Mouse (Mus musculus) WW6 (cell line): ENCODE data around the gene 1700042G07Rik.

Source experiments
- DNase-seq: peaks from one replicate; pipeline ENCODE4 v3.0.0-alpha.2; 2013; ENCODE audit warnings: low read depth, low spot score

1700042G07Rik gene

DNA sequence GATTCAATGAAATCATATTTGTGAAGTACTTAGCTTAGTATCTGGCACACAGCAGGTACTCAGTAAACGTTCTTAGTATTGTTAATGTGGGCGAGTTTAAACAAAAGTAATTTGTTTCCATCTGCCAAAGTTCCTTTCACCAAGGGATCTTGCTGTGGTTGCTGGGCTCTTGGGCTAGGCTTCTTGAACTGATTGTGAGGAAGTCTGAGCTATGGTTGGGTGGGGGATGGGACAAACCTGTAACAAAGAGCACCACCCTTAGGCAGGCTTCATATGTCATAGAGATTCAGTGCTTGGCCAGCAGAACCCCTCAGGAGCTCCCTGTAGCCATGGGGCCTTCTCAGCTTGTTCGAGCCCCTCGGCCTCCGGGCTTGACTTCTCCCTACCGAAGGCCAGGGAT, at the start of gene 1700042G07Rik, which contains the start of gene Gm49337:
TSS of gene 1700042G07Rik (plus strand) at position 301 of the 400 bp plus-strand sequence.
TSS of gene Gm49337 (plus strand) at position 313 of the 400 bp plus-strand sequence.
- DNase-seq: no peak

DNA sequence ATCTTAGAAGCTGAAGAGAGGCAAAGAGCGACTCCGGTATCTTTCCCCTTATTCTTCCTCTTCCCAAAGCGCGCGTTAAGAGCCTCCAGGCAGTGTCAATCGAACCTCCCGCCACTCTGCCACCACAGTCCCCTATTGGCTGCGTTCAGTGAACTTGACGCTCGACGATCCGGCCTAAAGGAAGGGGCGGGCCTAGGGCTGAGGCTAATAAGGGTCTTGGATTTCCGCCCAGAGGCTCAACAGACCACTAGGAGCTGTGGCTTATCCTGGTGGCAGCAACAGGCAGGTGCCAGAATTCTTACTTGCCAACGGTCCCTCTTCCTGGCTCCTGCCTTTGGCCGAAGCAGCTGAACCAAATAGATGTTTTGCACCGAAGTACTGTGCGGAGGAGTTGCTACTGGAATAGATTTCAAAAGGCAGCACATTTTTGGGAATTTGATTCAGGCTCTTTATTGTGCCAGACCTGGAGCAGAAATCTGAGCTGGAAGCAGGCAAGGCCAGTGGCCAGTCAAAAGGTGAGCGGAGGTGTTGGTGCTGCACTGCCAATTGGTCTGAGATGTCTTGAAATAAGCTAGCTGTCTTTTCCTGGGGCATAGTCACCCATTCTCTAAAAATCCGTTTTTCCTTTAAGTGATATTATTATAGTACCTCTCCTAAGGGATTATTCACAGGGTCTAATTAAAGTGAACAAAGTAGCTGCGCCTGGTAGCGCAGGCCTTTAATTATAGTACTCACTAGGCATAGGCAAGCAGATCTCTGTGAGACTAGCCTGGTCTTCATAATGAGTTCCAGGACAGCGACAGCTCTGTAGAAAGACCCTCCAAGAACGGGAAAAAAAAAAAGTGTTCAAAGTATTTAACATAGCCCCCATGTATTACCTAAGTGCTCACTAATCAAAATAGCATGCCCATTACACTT, 49.3 kb upstream of the 1700042G07Rik start, which contains the start of the genes Rad54l and Pomgnt1:
TSS of gene Rad54l (minus strand) at position 89 of the 918 bp plus-strand sequence.
TSS of gene Pomgnt1 (plus strand) at position 239 of the 918 bp plus-strand sequence.
- DNase-seq: peak; percentile 89

DNA sequence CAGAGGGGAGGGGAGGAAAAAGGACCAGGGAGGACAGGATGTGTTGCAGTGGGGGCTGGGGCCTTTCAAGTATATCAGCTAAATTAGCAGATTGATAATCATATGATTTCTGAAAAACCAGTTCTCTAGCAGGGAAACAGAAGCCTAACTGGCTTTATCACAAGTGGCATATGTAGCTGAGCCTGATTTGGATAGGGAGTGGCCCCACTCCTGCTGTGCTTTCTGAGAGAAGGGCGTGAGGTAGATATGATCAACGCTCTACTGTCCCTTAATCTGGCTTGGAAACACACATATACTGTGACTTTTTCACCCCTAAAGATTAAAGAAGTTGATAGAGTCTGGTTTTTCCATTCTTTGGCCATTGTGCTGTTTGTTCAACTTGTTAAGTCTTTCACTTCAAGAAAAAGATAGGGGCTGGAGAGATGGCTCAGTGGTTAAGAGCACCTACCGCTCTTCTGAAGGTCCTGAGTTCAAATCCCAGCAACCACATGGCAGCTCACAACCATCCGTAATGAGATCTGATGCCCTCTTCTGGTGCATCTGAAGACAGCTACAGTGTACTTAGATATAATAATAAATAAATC, 47.3 kb upstream of the 1700042G07Rik start:
- no peak for DNase-seq

- no peak for DNase-seq
Observed at GRCm38 (mm10) chr4:116127956-116128355, 45.2 kb upstream of the 1700042G07Rik start.

- no peak for DNase-seq
Observed at GRCm38 (mm10) chr4:116133126-116133525, 40.0 kb upstream of the 1700042G07Rik start.

GRCm38 (mm10) chr4:116134990-116135389, 38.2 kb upstream of the 1700042G07Rik start:
- no peak for DNase-seq

- no peak for DNase-seq
Observed at GRCm38 (mm10) chr4:116137421-116137996, 35.7 kb upstream of the 1700042G07Rik start.

DNA sequence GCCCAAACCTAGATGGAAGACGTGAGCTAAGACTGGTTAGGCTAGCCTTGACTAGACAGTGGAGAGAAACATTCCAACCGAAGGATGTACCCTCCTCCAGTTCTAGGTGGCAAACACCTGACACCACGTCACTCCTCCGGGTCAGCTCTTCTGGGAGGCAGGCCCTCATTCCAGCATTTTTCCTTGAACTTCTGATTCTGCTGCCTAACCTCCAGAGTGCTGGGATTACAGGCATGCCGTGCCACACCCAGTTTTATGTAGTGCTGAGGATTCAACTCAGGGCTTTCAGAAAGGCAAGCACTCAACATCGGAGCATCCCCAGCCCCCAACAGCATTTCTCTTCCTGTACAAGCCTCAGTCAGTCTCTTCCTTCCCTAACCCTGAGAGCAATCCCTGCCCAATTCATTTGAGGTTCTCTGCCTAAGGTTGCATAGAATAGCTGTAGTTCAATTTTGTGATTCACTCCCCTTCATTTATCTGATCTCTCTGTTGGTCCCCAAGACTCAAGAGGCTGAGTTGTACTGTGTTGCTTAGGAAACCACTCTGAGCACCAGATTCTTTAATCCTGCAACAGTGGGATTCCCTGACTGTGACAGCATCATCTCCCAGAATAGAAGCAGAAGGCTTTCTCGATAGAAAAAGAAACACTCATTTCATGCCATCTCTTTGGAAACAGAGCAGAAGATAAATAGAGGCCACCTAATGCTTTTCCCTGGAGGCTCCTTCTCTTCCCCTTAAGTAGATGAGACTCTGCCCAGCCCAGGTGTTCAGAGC, 32.2 kb upstream of the 1700042G07Rik start:
- no peak for DNase-seq

GRCm38 (mm10) chr4:116141736-116142135, 31.4 kb upstream of the 1700042G07Rik start:
- no peak for DNase-seq

- no peak for DNase-seq
Observed at GRCm38 (mm10) chr4:116142269-116142668, 30.9 kb upstream of the 1700042G07Rik start.

- DNase-seq: no peak
Observed at GRCm38 (mm10) chr4:116143317-116143811, 29.8 kb upstream of the 1700042G07Rik start.

DNA sequence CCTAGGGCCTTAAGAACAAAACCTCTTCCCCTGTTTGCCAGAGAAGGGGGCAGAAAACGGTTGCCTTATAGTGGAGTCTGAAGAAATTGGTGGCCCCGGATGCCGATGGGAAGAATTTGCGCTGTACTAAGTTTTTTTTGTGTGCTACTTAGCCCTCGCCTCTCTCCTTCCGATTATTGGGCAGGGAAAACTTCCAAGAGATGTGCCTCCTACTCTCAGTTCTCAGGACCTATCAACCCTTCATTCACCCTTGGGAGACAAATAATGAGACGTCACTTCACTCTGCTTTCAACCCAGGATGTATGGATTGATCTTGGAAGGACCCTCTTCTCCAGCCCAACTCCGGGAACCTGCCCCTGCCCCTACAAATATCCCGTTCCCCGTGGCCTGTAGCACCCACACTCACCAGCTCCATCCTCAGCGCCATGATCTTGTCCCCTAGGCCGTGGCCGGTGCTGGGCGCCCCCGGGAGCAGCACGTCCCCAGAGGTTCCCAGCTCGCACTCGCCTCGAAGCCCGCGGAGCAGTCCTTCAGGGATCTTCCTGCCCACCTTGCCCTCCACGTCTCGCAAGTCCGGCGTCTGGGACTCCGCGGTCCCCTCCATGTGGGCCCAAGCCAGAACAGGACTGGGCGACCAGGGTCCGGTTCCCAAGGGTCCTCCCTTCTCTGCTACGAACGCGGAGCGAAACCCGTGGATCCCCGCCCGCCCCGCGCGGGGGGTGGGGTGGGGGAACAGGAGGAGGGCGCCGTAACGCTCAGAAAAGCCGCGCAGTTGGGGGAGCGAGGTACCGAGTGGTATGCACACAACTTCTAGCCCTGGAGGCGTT, 29.1 kb upstream of the 1700042G07Rik start:
- DNase-seq: no peak

DNA sequence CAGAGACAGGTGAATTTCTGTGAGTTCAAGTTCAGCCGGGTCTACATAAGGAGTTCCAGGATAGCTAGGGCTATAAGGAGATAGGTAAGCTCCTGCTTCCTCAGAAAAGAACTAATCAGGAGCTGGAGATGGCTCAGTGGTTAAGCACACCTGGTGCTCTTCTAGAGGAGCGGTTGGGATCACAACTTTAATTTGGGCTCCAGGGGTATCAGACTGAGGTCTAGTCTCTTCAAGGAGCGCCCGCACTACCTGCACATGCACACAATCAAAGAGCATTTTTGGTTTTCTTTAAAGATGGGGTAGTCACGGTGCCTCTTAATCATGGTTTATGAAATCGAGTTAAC, 23.4 kb upstream of the 1700042G07Rik start:
- DNase-seq: no peak

DNA sequence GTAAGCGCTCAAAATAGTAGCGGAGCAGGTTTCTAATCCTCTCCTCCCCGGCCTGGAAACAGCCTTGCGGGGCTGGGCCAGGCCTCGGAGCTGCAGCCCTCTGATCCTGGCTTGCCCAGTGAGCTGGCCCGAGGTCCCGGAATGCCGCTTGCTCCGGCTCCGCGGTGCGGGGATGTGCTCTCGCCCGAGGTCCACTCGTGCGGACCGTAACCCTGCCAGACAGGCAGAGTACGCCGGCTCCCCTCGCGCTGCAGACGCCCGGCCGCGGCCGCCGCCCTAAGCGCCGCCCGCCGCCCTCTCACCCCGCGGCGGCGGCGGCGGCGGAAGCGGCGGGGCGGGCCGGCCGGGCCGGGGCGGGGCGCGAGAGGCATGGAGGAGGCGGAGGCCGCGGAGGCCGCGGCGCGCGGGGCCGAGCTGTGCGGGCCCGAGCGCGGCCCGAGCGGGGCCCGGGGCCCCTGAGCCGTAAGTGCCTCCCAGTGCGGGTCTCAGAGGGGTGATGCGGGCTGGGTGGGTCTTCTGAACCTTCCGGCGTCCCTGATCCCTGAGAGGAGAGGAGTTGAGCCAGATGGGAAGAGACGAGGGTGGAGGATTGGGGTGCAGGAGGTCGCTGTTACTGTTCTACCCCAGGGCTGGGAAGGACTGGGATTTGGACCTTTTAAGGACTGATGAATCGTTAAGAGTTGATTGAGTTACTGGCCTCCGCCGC, 22.9 kb upstream of the 1700042G07Rik start:
- no peak for DNase-seq

DNA sequence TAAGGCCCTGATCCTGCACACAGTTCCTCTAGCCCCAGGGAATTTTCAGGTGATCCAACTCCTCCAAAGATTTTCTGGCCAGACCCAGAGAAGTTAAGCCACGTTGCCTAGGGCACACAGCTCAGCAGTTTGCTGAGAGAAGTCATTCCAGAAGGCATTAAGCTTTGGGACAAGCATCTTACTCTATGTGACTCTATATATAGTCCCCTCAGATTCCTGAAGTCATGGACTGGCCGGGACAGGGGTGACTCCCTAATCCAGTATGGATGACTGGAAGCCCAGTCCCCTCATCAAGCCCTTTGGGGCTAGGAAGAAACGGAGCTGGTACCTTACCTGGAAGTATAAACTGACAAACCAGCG, 22.3 kb upstream of the 1700042G07Rik start:
- no peak for DNase-seq

GRCm38 (mm10) chr4:116151238-116151637, 21.9 kb upstream of the 1700042G07Rik start, which contains the start of gene Lurap1:
Gene Lurap1, minus strand, starts transcription at chr4:116151338.
- DNase-seq: no peak

GRCm38 (mm10) chr4:116152702-116153101, 20.5 kb upstream of the 1700042G07Rik start:
- DNase-seq: no peak

DNA sequence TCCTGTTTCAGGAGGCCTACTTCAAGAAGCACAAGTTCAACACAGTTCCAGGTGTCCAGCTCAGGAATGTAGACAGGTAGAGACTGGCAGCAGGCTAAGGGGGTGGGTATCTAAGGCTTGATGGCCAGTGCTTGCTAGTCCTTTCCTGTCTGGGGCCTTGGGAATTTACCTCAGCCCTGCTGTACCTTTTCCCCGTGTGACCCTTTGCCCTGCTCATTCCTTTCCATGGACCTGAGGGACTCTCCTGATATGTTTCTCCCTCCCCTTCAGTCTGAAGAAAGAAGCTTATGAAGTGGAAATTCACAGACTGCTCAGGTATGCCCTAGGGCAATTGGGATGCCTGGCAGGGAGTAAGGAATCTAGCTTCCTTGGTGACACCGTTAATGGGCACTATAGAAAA, 15.3 kb upstream of the 1700042G07Rik start:
- no peak for DNase-seq

DNA sequence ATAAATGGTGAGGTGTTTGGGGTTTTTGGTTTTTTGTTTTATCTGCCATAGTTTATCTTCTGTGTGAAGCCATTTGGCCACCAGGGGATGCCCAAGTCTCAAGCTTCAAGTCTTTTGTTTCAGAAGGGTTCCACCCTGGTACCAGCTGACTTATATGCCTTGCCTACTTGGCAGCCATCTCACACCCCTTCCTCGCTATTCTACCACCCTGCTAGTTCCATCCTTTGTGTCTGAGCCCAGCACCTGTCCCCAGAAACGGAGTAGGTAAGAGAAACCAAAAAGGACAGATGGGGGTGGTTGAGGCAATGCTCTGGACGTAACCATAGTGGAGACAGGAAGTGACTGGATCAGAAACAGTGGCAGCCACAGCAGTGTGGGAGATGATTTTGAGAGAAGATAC, 13.3 kb upstream of the 1700042G07Rik start:
- DNase-seq: no peak

DNA sequence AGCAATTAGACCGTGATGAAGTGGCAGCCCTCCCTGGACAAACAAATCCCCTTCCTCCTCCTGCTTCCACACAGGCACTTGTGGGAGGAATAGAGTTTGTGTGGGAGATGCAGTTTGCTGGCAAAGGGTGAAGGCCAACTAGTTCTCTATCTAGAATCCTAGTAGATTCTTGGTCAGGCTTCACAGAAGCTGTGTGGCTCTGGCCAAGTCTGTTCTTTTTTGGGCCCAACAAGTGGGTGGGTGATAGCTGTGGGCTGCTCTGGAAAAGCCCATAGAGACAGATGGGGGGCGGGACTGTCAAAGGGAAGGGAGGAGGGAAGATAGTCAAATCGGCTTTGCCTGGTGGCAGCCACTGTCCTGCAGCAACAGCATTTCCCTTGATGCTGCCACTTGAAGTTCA, 12.4 kb upstream of the 1700042G07Rik start:
- DNase-seq: no peak
